Mouse (Mus musculus): ENCODE measurements at regions not wholly inside any gene's neighbourhood (a gene's known extent, or its start where the extent isn't known, plus 50 kb on each side); places are given as distances from the start of the nearest gene placed in this dataset.

- TF ChIP-seq POLR2A (IDR thresholded peaks at IDR 0.05; ENCODE audit: borderline replicate concordance, extremely low read depth, low read depth, low read length) (no peak), CTCF (IDR thresholded peaks at IDR 0.05; ENCODE audit: insufficient read depth, low read length) (no peak)
Observed at GRCm38 (mm10) chr1:77137663-77138062, 377.2 kb downstream of the Epha4 start.
